Mouse (Mus musculus) bone marrow, adult 2 months (tissue): ENCODE measurements around the gene S1pr5.

Source experiments
- CTCF ChIP-seq: fragments of 200-500 bp; IDR thresholded peaks from 2 replicates; pipeline ENCODE4 v1.5.1; 2011; ENCODE audit warnings: low read length, control low read depth; ENCODE audit not compliant: control insufficient read depth, insufficient read depth
- POLR2A ChIP-seq: fragments of 200-500 bp; IDR thresholded peaks from 2 replicates; pipeline ENCODE4 v1.6.1; 2011; ENCODE audit warnings: low read depth, mild to moderate bottlenecking, control low read depth, low read length, borderline replicate concordance; ENCODE audit not compliant: control insufficient read depth

DNA sequence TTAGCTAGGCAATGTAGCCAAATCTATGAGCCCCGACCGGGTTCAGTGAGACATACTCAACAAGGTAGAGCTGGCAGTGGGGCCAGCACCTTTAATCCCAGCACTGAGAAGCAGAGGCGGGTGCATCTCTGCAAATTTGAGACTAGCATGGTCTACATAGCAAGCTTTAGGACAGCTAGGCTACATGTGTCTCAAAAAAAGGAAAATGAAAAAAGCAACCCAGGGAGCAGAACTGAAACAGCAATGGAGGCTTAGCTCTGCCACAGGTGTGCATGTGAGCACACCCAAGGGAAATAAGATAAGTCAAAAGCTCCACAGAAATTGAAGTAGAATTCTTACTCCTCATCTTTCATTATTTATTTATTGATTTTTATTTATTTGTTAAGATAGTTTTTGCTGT, 49.3 kb downstream of the S1pr5 start:
- TF ChIP-seq CTCF (no peak), POLR2A (no peak)
